Mouse (Mus musculus) telencephalon, adult 2 months (tissue): ENCODE measurements around the gene Tcte1.

Experiments used
- DNase-seq: peaks from one replicate; pipeline ENCODE4 v3.0.0-alpha.2; 2011; ENCODE audit warnings: low read depth, low spot score

The Tcte1 gene

DNA sequence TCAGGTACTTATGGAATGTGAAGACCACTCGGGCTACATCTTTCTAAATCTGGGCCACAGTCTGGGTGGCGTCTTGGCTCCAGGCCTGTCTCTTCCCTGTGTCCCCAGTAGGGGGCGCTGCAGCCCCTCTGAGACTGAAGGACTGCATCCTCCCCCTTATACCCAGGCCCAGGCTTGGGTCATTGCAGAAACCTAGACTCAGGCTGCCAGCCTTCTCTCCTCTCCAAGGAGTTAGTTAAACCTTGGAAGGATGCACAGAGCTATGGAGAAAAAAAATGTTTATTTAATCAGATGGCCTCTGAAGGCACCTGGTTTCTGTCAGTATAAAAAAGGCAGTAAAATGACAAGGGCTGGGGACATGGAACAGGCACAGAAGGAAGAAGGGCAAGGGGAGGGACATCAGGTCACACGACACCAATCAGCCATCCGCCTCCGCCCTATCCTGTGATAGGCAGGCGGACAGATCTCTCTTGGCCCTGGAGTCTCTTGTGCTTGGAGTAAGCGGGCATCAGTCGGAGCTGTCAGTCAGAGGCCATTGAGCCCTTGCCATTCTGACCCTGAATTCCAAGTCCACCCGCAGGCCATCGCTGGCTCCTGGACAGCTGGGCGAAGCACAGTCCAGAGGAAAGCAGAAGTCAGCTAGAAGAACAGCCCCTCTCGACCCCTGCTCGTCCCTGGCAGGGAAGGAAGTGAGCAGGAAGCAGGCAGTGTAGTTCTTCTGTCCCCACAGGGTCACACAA is 61.9 kb downstream of the Tcte1 start:
- no peak for DNase-seq

DNA sequence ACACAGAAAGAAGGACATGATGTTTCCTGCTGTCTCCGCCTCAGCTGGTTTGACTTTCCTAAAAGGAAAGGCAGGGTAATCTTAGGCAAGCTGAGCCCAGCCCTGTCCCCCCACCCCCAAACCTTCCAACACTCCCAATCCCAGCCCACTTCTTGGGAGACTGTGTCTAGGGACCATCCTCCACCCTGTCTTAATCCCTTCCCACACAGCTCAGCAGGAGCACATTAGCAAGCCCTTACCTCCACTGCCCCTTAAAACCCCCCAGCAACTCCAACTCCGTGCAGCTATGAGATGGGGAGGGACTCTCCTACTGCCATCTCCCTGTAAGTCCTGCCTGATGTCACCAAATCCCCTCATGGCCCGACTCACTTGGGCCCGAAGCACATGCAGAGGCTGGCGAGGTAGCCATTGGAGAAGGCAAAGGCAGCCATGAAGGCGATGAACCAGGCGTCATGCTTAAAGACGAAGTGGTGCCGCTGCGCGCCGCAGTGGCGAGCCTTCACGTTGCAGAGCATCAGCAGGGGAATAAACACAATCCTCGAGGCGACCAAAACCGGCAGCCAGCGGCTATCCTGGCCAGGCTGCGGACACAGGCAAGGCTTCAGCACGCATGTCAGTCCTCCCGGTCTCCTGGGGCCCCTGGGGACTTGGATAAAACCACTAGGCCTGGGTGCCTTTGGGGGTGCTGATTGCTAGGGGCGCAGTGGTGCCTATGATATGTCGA is 62.7 kb downstream of the Tcte1 start:
- DNase-seq, result no peak

DNA sequence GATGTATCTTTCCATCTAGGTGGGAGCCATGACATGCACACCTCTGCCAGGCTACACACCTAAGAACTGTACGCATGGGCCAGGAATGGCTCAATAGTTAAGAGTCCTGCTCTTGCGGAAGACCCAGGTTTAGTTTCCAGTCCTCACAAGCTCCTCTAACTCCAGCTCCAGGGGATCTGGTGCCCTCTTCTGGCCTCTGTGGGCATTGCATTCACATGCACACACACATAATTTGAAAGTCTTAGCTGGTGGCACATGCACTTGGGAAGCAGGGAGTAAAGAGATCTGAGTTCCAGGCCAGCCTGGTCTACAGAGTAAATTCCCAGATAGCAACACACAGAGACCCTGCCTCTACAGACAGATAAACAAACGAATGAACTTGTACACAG is 63.2 kb downstream of the Tcte1 start:
- DNase-seq, result no peak

DNA sequence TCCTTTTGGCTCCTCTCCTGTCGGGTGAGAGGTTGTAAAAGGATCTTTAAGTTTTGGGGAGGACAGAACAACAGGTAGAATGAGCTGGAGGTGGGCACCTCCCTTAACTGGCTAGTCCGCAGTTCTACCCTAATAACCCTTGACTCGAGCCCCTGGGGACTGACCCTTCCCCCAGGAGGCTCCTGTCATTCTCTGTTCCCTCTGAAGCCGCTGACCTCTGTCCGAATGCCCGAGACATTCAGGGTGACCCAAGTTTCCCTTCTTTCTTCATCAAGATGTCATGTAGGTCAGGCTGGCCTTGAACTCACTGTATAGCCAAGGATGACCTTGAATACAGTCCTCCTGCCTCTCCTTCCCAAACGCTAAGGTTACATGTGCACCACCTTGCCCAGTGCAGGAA is 65.1 kb downstream of the Tcte1 start:
- no peak for DNase-seq

DNA sequence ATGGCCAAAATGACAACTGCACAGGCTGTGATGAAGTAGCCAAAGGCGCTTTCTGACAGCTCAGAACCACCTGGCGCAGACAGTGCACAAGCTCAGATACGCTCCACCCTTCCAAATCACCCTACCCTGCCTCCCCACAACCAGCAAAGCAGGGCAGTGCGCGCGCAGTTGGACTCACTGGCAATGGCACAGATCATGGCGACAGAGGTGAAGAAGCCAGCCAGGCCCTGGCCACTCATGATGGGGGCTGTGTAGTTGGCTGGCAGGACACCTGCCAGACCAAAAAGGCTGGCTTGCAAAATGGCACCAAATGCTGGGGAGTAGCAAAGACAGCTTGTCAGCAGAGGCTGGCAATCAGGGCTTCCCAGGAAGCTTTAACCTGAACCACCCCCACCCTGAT is 66.0 kb downstream of the Tcte1 start:
- no peak for DNase-seq

DNA sequence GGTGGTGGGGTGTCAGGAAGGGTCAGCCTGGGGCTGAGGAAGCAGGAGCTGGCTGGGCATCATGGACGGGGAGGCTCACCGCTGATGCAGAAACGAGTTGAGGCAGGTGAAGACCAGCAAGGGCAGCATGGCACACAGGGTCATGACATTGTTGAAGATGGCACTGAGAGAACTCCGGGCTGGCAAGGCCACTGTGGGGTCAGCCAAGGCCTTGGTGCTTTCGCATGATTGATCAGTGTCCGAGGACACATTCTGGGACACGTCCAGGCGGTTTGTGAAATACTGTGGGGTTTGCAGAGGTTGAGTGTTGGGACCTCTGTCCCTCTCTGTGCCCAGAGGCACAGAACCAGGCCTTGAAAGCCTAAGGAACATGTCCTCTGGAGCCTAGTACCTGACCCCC is 66.6 kb downstream of the Tcte1 start:
- no peak for DNase-seq

DNA sequence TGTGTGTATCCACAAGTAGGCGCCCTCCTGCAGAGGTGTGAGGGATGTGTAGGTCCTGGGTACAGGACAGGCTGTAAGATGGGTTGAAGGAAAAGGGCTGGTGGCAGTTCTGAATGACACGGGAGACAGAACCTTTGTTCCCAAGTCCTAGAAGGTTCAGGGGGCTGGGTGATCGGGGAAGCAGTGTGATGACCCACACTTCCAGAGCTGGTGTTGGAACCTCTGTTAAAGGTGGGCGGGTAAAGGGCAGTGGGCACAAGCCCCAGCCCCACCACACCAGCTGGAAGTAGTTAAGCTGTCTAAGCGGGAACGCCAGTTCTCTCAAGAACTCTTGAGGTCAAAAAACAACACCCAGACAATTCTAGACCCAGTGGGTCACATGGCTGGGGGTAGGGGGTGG is 67.2 kb downstream of the Tcte1 start:
- no peak for DNase-seq

DNA sequence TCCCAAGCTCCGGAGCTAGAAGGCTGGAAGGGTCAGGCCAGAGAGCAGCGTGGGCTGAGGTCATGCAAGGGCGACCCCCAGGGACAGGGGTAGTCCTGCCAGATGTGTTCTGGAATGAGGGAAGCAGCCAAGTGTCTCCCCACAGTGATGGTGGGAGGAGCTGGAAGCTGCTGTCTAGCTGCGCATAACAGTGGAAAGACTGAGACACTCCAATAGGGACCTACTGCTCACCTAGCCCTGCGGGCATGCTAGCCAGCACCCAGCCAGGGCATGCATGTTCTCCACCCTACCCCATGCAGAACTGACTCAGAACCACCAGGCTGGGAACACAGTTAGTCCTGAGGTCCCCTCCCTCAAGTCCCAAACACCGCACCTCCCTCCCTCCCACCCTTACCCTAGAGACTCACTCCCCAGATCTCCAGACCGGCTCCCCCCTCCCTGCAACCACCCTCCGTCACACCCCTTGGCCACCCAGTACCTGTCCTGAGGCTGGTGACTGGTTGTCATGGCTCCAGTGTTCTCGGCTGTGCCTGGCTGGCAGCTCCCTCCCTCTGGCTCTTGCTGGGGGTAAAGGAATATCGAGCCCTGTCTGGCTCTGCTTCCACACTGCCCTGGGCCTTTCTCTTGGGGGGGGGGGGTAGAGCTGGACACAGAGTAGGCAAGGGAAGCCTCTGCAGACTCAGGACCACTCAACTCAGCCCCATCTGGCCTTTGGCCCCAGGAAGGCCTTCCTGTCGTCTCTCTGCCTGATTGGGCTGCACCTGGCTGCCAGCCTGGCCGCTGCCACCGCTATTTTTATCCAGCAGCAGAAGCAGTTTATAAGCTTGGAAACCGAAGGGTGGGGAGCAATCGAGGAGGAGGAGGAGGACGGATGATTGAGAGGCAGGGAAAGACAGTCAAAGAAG is 68.7 kb downstream of the Tcte1 start:
- DNase-seq, result no peak
